Mouse (Mus musculus) embryo, embryonic 11.5 days (tissue): ENCODE data around the gene Gpr68.

Experiments
- DNase-seq: peaks from one replicate; pipeline ENCODE4 v3.0.0-alpha.2; 2012; ENCODE audit warnings: low read depth, low spot score

Gpr68 gene

DNA sequence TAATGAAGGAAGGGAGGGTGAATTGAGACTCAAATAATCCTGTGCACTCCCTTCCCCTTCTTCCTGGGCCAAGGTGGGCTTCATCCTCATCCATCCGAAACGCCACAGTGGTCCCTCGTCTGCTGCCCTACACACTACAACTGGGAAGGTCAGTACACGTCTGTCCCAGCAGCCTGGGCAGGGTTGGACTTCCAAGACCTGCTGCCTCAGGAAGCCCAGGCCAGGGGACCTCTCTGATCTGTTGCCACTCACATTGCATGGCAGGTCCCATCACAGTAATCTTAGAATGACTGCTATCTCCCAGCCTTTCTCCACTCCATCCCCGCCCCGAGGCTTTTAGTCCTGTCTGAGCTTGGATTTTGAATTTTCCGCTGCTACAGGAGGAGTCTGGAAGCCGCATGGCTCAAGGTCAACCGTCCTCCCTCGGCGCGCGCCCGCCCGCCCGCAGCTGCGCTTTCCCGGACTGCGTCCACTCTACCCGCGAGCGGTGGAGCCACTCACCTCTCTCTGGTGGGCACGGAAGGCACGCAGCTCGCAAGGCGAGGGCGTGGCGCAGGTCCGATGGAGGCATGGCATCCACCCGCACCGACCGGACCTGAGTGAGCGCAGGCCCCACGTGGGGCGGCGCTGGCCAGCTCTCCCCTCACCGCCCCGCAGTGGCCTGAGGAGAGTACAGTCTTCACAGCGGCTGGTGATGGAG lies at the start of gene Gpr68:
Gpr68 (minus strand) TSS at position 601 of the 700 bp plus-strand sequence.
- DNase-seq, result no peak

DNA sequence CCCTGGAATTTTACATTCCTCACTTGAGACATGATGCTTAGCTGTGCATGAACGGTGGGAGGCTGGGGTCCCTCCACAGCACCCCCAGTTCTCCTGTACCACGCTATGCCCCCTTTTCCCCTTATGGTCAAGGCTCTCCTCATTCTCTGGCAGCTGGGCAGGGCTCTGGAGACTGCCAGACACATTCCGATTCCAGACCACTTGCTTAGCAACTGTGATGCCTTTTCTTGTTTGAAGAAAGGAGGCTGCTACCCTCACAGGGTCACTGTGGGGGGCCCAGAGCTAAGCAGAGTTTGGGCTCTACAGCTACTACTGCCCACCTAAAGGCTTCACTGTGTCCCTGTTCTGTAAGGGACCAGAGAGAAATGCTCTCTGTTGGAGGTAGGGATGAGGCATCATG lies 49.3 kb upstream of the Gpr68 start:
- no peak for DNase-seq

DNA sequence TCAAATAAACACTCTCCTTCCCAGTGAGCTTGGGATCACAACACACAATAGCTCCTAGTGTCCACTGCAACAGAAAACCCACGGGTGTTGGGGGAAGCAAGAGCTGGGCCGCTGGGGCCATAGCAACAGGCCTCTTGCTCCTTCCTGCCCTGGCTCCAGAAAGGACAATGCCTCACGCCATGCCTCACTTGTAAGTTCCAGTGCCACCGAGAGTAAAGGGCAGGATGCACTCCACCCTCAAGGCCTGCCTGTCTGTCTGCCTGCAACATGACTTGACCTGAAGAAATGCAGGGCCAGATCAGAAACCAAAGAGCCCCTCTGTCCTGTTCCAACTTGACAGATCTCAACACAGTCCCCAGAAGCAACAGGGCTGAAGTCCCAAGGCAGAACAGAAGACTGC lies 48.8 kb upstream of the Gpr68 start:
- DNase-seq, result no peak

GRCm38 (mm10) chr12:100956028-100956427 lies 48.0 kb upstream of the Gpr68 start:
- DNase-seq, result no peak

- no peak for DNase-seq
Measured at GRCm38 (mm10) chr12:100953926-100954325, 45.9 kb upstream of the Gpr68 start.

DNA sequence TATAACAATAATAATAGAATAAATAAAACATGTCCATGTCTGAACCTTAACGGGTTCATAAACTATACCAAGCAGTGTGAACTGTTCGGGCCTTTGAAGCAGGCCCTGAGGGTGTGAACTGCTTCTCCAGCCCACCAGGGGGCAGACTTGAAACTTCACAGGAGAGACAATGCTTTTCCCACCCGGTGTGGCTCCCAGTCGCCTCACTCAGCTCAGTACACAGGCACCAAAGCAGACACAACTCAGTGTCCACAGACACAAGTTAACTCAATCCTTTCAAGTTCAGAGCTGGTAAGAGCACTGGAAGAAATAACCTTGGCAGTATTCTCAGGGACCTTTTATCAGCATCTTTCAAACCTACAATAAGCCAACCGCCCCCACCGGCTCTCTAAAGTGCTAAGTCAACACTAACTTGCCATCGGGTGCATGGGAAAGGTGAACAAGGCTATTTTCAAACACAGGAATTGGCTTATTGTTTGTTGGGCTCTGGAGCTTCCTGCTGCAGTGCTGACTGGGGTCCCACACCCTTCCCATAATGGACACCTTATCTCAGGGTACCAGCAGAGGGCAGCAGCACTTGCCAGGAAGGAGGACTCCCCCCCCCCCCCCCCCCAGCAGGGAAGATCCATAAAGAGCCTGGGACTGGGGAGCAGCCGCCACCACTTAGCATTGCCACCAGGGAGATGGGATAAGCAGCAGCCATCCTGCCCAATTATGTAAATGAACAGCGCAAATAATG lies 44.4 kb upstream of the Gpr68 start:
- DNase-seq, result peak; percentile 69

DNA sequence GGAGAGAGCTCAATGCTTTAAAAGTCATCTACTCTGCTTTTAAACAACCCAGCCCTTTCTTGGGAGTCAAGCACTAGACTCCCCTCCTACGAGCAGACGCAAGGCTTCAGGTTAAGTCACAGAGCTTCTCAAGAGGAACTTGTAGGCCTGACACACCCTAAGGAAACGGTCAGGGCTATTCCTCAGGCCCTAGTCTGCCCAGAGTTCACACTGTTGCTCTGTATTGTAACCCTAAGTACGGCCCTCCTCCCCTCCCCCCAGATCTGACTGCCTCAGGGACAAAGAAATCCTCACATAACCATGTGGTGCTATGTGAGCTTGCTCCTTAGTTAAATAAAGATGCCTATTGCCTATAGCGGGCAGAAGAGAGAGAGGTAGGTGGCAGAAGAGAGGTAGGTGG lies 41.1 kb upstream of the Gpr68 start:
- no peak for DNase-seq

GRCm38 (mm10) chr12:100948021-100948420 lies 40.0 kb upstream of the Gpr68 start:
- no peak for DNase-seq

GRCm38 (mm10) chr12:100945948-100946347 lies 38.0 kb upstream of the Gpr68 start:
- DNase-seq, result no peak

DNA sequence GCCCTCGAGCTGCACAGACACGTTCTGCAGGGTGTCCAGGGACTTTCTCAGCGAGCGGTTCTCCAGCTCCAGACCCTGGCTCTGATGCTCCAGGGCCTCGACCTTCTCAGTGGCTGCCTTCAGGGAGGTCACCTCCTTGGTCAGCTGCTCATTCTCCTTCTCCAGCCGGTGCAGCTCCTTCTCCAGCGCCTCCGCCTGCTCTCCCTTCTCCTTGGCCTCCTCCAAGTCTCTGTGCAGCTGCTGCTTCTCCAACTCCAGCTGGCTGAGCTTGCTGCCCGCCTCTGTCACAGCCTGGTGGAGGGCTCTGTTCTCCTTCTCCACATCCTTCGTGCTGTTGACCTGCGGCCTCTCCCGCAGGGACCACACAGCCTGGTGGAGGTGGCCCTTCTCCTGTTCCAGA lies 37.5 kb upstream of the Gpr68 start:
- DNase-seq, result no peak

DNA sequence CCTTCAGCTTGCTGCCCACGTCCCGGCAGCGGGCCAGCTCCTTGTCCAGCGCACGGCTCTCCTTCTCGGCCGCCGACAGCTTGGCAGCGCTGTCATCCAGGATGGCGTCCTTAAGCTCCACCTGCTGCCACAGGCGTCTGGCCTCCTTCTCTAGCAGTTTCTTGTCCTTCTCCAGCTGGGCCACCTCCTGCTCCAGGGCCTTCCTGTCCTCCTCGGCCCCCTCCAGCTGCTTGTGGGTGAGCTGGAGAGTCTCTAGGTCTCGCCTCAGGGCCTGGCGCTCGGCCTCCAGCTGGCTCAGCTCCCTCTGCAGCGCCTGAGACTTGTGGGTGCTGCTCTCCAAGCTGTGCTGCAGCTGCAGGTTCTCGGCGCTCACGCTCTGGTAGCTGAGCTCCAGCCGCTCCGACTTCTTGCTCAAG lies 36.9 kb upstream of the Gpr68 start:
- no peak for DNase-seq

- DNase-seq, result no peak
Measured at GRCm38 (mm10) chr12:100943146-100943545, 35.1 kb upstream of the Gpr68 start.

GRCm38 (mm10) chr12:100941361-100941760 lies 33.4 kb upstream of the Gpr68 start:
- DNase-seq, result no peak

GRCm38 (mm10) chr12:100937441-100938360 lies 29.7 kb upstream of the Gpr68 start:
- no peak for DNase-seq

GRCm38 (mm10) chr12:100936737-100937136 lies 28.7 kb upstream of the Gpr68 start:
- no peak for DNase-seq

GRCm38 (mm10) chr12:100936116-100936515 lies 28.1 kb upstream of the Gpr68 start:
- peak; percentile 56 for DNase-seq

- DNase-seq, result no peak
Measured at GRCm38 (mm10) chr12:100934796-100935195, 26.8 kb upstream of the Gpr68 start.

DNA sequence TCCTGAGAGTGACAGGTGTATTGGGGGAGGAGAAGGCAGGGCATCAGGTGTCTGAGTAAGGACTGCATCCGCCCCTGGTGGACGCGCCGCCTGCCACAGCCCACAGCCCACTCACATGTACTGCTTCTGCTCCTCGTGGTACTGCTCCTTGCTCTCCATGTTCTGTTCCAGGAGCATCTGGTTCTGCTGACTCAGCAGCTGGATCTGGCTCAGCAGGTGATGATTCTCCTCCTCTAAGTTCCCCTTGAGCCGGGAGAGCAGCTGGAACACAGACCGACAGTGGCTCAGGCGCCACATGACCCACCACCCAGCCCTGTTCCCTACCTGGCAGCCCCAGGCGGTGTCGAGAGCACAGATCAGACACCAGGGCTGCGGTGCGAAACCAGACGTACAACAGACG lies 23.7 kb upstream of the Gpr68 start:
- DNase-seq, result no peak

DNA sequence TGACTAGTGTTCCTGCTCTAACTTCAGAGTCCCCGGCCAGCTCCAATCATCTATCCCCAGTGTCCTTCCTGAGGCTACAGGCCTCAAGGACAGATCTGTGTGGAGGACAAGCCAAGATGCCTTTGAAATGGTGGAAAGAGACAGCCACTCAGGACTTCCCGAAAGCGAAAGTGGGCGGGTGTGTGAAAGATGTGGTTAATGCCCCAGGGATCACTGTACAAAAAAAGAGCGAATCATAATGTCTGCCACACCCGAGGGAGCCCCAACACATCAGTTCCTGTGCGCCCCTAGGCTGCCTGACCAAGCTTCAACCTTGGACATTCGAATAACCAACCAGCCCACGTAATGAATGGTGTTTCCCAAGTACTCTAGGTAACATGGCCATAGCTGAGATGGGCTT lies 20.3 kb upstream of the Gpr68 start:
- DNase-seq, result no peak

GRCm38 (mm10) chr12:100925644-100926619 lies 17.9 kb upstream of the Gpr68 start:
- DNase-seq, result peak; percentile 79
